Mouse (Mus musculus) spleen, adult 2 months (tissue): Measurements from ENCODE around the gene Mrvi1. TPM values are rescaled to one million over a fixed set of nuclear protein-coding genes. Genes with fewer than 3 reads are reported as not detected.
A peak's percentile ranks its signal among the peaks of the same experiment; 100 is the strongest.

Experiments
- DNase-seq, 2 experiments: peaks; one replicate each; pipeline versions ENCODE4 v3.0.0 to v3.0.0-alpha.2; 2012 to 2021; ENCODE audit warnings: low spot score in 2 of 2, low read depth in 1 of 2
- H3K27ac ChIP-seq: fragments of 200-500 bp; 2 replicates; pipeline ENCODE4 v1.5.1; 2012; ENCODE audit warnings: low read length, inconsistent platforms; ENCODE audit not compliant: insufficient read depth
- H3K27me3 ChIP-seq: fragments of 200-500 bp; 2 replicates; pipeline ENCODE4 v1.6.1; 2012; ENCODE audit warnings: mild to moderate bottlenecking, moderate library complexity, low read length, inconsistent platforms; ENCODE audit not compliant: control insufficient read depth, insufficient read depth
- H3K36me3 ChIP-seq: fragments of 200-500 bp; 2 replicates; pipeline ENCODE4 v1.6.1; 2012; ENCODE audit warnings: mild to moderate bottlenecking, low read length, inconsistent platforms; ENCODE audit not compliant: control insufficient read depth, insufficient read depth
- H3K4me1 ChIP-seq: fragments of 200-500 bp; 2 replicates; pipeline ENCODE4 v1.6.1; 2011; ENCODE audit warnings: inconsistent platforms; ENCODE audit not compliant: control insufficient read depth, insufficient read depth, insufficient read length
- H3K4me3 ChIP-seq: fragments of 200-500 bp; 2 replicates; pipeline ENCODE4 v1.5.1; 2011; ENCODE audit warnings: mild to moderate bottlenecking, inconsistent platforms; ENCODE audit not compliant: insufficient read depth, insufficient read length; ENCODE audit errors: extremely low read depth
- CTCF ChIP-seq: fragments of 200-500 bp; IDR thresholded peaks from 2 replicates; pipeline ENCODE4 v1.5.1; 2011; ENCODE audit warnings: mild to moderate bottlenecking, inconsistent platforms; ENCODE audit not compliant: insufficient read depth, insufficient read length, insufficient replicate concordance; ENCODE audit errors: extremely low read depth
- POLR2A ChIP-seq: fragments of 200-500 bp; IDR thresholded peaks from 2 replicates; pipeline ENCODE4 v1.6.1; 2011; ENCODE audit warnings: low read depth, low read length, inconsistent platforms
- WGBS: fragments of 180-500 bp; shearing (Covaris S2); methylation state at CpG from one replicate; pipeline ENCODE4 v1.1.7; 2018; 5-methylcytosine and 5-hydroxymethylcytosine counted together
- polyA plus RNA-seq: library from polyadenylated mRNA; depleted of rRNA; stranded (reverse); fragments of >200 nt; gene quantifications from 2 replicates; pipeline ENCODE4 v1.2.3, GENCODE M21; 2012

The Mrvi1 gene
- polyA plus RNA-seq, 1 experiment = 10.9 TPM

- no peak overlapping the region for H3K4me3 ChIP-seq
- no peak for TF ChIP-seq CTCF
- TF ChIP-seq POLR2A = no peak
- H3K27me3 ChIP-seq = no peaks in the 10 kb centered on the region
- H3K4me1 ChIP-seq = no peaks in the 10 kb centered on the region
- no peaks in the 10 kb centered on the region for H3K36me3 ChIP-seq
- DNase-seq = no peak
- WGBS = 42% methylated on average over 4 of the region's 4 CpGs
- H3K27ac ChIP-seq = no peak overlapping the region
Measured at GRCm38 (mm10) chr7:110941116-110941521, 41.1 kb downstream of the Mrvi1 start.

- H3K27ac ChIP-seq = no peak overlapping the region
- no peaks in the 10 kb centered on the region for H3K27me3 ChIP-seq
- DNase-seq = no peak
- TF ChIP-seq CTCF = no peak
- no peak for TF ChIP-seq POLR2A
- 63% methylated on average over 6 of the region's 6 CpGs for WGBS
- no peaks in the 10 kb centered on the region for H3K4me1 ChIP-seq
- H3K36me3 ChIP-seq = no peaks in the 10 kb centered on the region
- H3K4me3 ChIP-seq = no peak overlapping the region
Measured at GRCm38 (mm10) chr7:110935815-110936762, 46.2 kb downstream of the Mrvi1 start.

- TF ChIP-seq POLR2A (no peak), CTCF (no peak)
- Histone ChIP-seq H3K36me3 (no peaks in the 10 kb centered on the region), H3K4me1 (no peaks in the 10 kb centered on the region), H3K27ac (no peak overlapping the region), H3K27me3 (no peaks in the 10 kb centered on the region), H3K4me3 (no peak overlapping the region)
- WGBS = 90% methylated on average over 2 of the region's 2 CpGs
- no peak for DNase-seq
Measured at GRCm38 (mm10) chr7:110933999-110934398, 48.3 kb downstream of the Mrvi1 start.

GRCm38 (mm10) chr7:110933329-110933728 lies 48.9 kb downstream of the Mrvi1 start:
- TF ChIP-seq POLR2A (no peak), CTCF (no peak)
- WGBS = 85% methylated on average over 3 of the region's 3 CpGs
- no peak overlapping the region for H3K4me3 ChIP-seq
- H3K27ac ChIP-seq = no peak overlapping the region
- DNase-seq = no peak
- H3K4me1 ChIP-seq = no peaks in the 10 kb centered on the region
- no peaks in the 10 kb centered on the region for H3K27me3 ChIP-seq
- H3K36me3 ChIP-seq = no peaks in the 10 kb centered on the region

- Histone ChIP-seq H3K4me3 (no peak overlapping the region), H3K4me1 (no peaks in the 10 kb centered on the region), H3K36me3 (no peaks in the 10 kb centered on the region), H3K27me3 (no peaks in the 10 kb centered on the region), H3K27ac (no peak overlapping the region)
- 30% methylated on average over 3 of the region's 3 CpGs for WGBS
- DNase-seq = peak; percentile 49 to 58
- TF ChIP-seq POLR2A (no peak), CTCF (peak; percentile 72; the same call in 1 of the 2 replicates)
Measured at GRCm38 (mm10) chr7:110930118-110930854, 52.0 kb downstream of the Mrvi1 start.

GRCm38 (mm10) chr7:110926562-110926961 lies 55.7 kb downstream of the Mrvi1 start:
- no peak for DNase-seq
- Histone ChIP-seq H3K27ac (no peak overlapping the region), H3K27me3 (no peaks in the 10 kb centered on the region), H3K36me3 (no peaks in the 10 kb centered on the region), H3K4me1 (peaks cover 19% of the 10 kb centered on the region; the same call in 1 of the 2 replicates), H3K4me3 (no peak overlapping the region)
- WGBS = 86% methylated on average over 4 of the region's 4 CpGs
- TF ChIP-seq POLR2A (no peak), CTCF (no peak)
